Mouse (Mus musculus) small intestine, adult 2 months (tissue): ENCODE measurements around the gene Wdfy3. TPM values are rescaled to one million over a fixed set of nuclear protein-coding genes. Genes with fewer than 3 reads are reported as not detected.

Experiments used
- H3K27ac ChIP-seq: fragments of 200-500 bp; 2 replicates; pipeline ENCODE4 v1.5.1; 2012; ENCODE audit warnings: low read depth, low read length, control low read depth, inconsistent platforms; ENCODE audit not compliant: insufficient read depth
- H3K27me3 ChIP-seq: fragments of 200-500 bp; 2 replicates; pipeline ENCODE4 v1.6.1; 2012; ENCODE audit warnings: mild to moderate bottlenecking, moderate library complexity, low read length, inconsistent platforms; ENCODE audit not compliant: control insufficient read depth, insufficient read depth
- H3K36me3 ChIP-seq: fragments of 200-500 bp; 2 replicates; pipeline ENCODE4 v1.6.1; 2012; ENCODE audit warnings: mild to moderate bottlenecking, low read length, control low read depth, inconsistent platforms; ENCODE audit not compliant: control insufficient read depth, insufficient read depth
- H3K4me1 ChIP-seq: fragments of 200-500 bp; 2 replicates; pipeline ENCODE4 v1.6.1; 2012; ENCODE audit warnings: low read length, inconsistent platforms, mixed read lengths; ENCODE audit not compliant: control insufficient read depth, insufficient read depth, insufficient read length
- H3K4me3 ChIP-seq: fragments of 200-500 bp; 2 replicates; pipeline ENCODE4 v1.5.1; 2012; ENCODE audit warnings: low read depth, mild to moderate bottlenecking, control low read depth, inconsistent platforms, low read length, moderate library complexity
- CTCF ChIP-seq: fragments of 200-500 bp; IDR thresholded peaks from 2 replicates; pipeline ENCODE4 v1.5.1; 2012; ENCODE audit warnings: low read depth, mild to moderate bottlenecking, control low read depth, inconsistent platforms, low read length, moderate library complexity, mixed read lengths; ENCODE audit not compliant: insufficient replicate concordance, insufficient read length; ENCODE audit errors: extremely low read depth
- POLR2A ChIP-seq: fragments of 200-500 bp; IDR thresholded peaks from 2 replicates; pipeline ENCODE4 v1.6.1; 2012; ENCODE audit warnings: low read depth, mild to moderate bottlenecking, control low read depth, inconsistent platforms, low read length, moderate library complexity
- WGBS: fragments of 180-500 bp; shearing (Covaris S2); methylation state at CpG from one replicate; pipeline ENCODE4 v1.1.7; 2018; 5-methylcytosine and 5-hydroxymethylcytosine counted together
- polyA plus RNA-seq: library from polyadenylated mRNA; depleted of rRNA; stranded (reverse); fragments of >200 nt; gene quantifications from 2 replicates; pipeline ENCODE4 v1.2.3, GENCODE M21; 2012

Wdfy3 gene
- polyA plus RNA-seq, 1 experiment = 11.3 TPM

DNA sequence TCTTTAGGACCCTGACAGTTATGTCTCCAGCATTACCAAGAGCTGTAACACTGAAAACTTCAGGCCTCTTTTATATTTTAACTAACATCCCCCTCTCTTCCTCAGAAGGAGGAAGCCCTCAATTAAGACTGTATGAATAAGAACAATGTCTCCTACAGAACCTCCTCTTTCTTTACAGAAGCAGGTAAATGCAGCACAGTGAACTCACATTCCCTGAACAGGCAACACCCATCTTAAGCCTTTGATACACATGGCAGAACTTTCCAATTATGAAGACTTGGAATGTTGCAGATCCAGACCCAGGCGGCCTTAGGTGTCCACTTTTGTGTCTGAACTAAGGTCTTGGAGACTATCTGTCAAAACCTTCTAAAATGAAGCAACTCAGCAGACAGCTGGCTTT is 167.0 kb downstream of the Wdfy3 start:
- Histone ChIP-seq H3K4me3 (no peak overlapping the region), H3K4me1 (no peaks in the 10 kb centered on the region), H3K27me3 (no peaks in the 10 kb centered on the region), H3K27ac (no peak overlapping the region), H3K36me3 (peaks cover 36% of the 10 kb centered on the region)
- TF ChIP-seq POLR2A (no peak), CTCF (no peak)
- 93% methylated on average over 1 of the region's 1 CpGs for WGBS

DNA sequence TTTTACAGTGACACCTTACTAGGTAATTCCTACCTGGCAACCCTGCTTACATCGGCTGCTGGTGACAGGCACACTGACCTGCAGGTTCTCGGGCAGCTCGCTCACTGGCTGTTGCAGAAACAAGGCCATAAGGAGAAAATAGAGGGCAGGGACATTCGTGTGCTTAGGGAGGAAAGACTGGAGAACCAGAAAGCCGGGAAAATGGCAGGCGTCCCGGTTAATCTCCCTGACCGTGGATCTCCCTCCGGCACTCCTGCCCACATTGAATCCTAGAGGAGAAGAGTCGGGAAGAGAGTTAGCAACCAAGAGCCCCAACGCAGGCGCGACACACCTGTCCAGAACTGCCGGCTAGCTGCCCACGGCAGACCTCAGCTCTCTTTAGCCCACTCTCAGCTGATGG is 169.7 kb downstream of the Wdfy3 start:
- TF ChIP-seq CTCF (no peak), POLR2A (no peak)
- H3K27me3 ChIP-seq = no peaks in the 10 kb centered on the region
- no peak overlapping the region for H3K4me3 ChIP-seq
- 94% methylated on average over 15 of the region's 15 CpGs for WGBS
- peaks cover under 1% of the 10 kb centered on the region; the same call in 1 of the 2 replicates for H3K4me1 ChIP-seq
- H3K36me3 ChIP-seq = peaks cover 32% of the 10 kb centered on the region
- H3K27ac ChIP-seq = no peak overlapping the region

GRCm38 (mm10) chr5:101896784-101897183 is 172.9 kb downstream of the Wdfy3 start:
- Histone ChIP-seq H3K36me3 (peaks cover 42% of the 10 kb centered on the region), H3K4me1 (peaks cover 2% of the 10 kb centered on the region; the same call in 1 of the 2 replicates), H3K27me3 (no peaks in the 10 kb centered on the region), H3K4me3 (no peak overlapping the region), H3K27ac (no peak overlapping the region)
- TF ChIP-seq POLR2A = no peak
- no peak for TF ChIP-seq CTCF
- WGBS = 94% methylated on average over 11 of the region's 11 CpGs

- Histone ChIP-seq H3K36me3 (peaks cover 43% of the 10 kb centered on the region), H3K27ac (no peak overlapping the region), H3K4me3 (no peak overlapping the region), H3K4me1 (peaks cover 2% of the 10 kb centered on the region; the same call in 1 of the 2 replicates), H3K27me3 (no peaks in the 10 kb centered on the region)
- no peak for TF ChIP-seq POLR2A
- TF ChIP-seq CTCF = no peak
- WGBS = 88% methylated on average over 18 of the region's 18 CpGs
Observed at GRCm38 (mm10) chr5:101895717-101896645, 173.7 kb downstream of the Wdfy3 start.

GRCm38 (mm10) chr5:101895119-101895518 is 174.6 kb downstream of the Wdfy3 start:
- H3K4me1 ChIP-seq = peaks cover 2% of the 10 kb centered on the region; the same call in 1 of the 2 replicates
- H3K4me3 ChIP-seq = no peak overlapping the region
- H3K27me3 ChIP-seq = no peaks in the 10 kb centered on the region
- WGBS = 52% methylated on average over 11 of the region's 11 CpGs
- TF ChIP-seq POLR2A (no peak), CTCF (no peak)
- peaks cover 42% of the 10 kb centered on the region for H3K36me3 ChIP-seq
- H3K27ac ChIP-seq = no peak overlapping the region

GRCm38 (mm10) chr5:101893820-101894515 is 175.8 kb downstream of the Wdfy3 start:
- H3K36me3 ChIP-seq = peaks cover 44% of the 10 kb centered on the region
- 80% methylated on average over 13 of the region's 13 CpGs for WGBS
- no peak overlapping the region for H3K4me3 ChIP-seq
- no peaks in the 10 kb centered on the region for H3K27me3 ChIP-seq
- no peak overlapping the region for H3K27ac ChIP-seq
- TF ChIP-seq CTCF (peak; percentile 28; the same call in 1 of the 2 replicates), POLR2A (no peak)
- H3K4me1 ChIP-seq = peaks cover 2% of the 10 kb centered on the region; the same call in 1 of the 2 replicates

DNA sequence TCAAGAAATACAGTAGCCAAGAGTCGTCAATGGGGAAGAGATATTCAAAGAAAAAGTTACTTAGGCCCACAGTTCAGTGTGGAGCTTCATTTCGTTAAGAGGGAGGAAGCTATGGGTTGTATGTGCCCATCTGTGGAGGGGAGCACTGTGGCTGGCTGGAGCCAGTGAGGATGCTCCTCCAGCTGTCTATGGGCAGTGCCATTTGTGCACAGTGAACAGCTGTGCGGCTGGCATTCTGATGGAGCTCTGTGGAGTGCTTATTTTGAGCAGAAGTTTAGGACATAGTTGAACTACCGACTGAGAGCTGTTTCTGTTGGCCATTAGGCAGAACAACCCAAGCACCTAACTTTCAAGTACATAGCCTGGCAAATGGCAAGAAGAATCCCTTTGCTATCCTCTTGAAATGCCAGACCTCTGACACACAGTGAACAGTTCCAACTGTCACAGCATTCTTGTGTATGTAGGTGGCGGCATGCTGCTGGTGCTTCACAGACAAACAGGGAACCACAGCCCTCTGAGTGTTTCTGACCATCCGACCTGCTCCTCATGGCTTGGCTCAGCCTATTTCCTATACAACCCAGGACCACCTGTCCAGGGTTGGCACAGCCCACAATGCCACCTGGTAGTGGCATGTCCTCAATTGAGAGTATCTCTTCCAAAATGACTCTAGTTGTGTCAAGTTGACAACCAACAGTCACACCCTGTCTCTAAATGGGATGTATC is 177.9 kb downstream of the Wdfy3 start:
- TF ChIP-seq CTCF (no peak), POLR2A (no peak)
- peaks cover 2% of the 10 kb centered on the region; the same call in 1 of the 2 replicates for H3K4me1 ChIP-seq
- peaks cover 49% of the 10 kb centered on the region for H3K36me3 ChIP-seq
- H3K4me3 ChIP-seq = no peak overlapping the region
- no peak overlapping the region for H3K27ac ChIP-seq
- WGBS = 90% methylated on average over 6 of the region's 6 CpGs
- H3K27me3 ChIP-seq = no peaks in the 10 kb centered on the region
